Mouse (Mus musculus): ENCODE data around the gene Trio.

Gene Trio

DNA sequence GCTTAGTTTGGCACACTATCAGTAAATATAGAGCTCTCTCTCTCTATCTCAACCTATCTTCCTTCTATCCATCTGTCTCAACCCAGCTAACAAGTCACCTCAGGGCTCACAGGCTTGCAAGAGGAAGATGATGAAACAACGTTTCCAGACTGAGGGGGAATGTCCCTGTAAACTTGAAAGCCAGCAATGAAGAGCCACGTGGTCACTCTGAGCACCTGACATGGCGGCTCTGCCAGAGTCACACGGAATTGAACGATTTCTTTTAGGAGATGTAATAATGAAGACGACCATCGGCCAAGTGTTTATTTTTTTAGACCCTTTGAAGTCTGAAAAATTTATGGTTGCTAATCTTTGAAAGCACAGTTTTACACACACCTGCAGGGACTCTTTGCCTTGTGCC lies 251.2 kb downstream of the Trio start:
- in situ Hi-C loops (cut with MboI, MseI) = no loop called here

DNA sequence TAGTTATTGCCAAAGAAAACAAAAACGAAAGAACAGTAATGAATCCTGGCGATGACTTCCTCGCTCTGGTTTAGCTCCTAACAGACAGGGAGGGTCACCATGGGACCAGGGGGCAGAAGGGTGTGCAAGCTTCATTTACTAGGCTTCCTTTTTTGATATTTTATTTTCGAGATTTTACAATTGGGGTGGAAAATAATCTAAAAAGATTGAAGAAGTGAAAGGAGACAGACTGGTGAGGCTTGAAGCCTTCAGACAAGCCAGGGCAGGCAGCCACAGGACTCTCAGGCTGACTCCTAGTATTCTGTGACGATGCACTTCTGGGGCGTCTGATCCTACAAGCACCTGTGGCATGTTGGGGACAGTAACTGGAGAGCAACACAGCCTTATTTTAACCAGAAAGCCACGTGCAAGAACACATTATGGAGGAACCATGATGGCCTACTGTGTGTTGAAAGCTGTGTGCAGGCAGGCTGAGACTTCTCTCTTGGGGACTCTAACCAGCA lies 253.5 kb downstream of the Trio start:
- in situ Hi-C loops (cut with MboI, MseI) = no loop called here

DNA sequence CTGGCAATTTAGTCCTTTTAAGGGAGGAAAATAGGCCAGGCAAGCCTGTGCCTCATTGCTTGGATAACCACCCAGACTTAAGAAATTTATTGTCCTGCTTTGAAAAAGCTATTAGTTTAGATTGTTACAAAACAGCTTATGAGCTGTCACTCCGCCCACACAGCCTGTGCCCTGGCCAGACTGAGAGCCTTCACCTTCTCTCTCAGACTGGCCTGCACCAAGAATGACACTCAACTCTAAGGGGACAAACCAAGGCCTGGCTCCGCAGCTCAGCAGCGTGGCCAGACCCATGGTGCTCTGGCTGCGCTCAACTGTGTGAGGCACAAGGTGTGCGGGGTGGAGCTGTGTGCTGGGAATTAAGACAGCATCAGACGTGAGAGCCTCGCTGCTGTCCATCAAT lies 254.1 kb downstream of the Trio start:
- in situ Hi-C loops (cut with MboI, MseI) = no loop called here

DNA sequence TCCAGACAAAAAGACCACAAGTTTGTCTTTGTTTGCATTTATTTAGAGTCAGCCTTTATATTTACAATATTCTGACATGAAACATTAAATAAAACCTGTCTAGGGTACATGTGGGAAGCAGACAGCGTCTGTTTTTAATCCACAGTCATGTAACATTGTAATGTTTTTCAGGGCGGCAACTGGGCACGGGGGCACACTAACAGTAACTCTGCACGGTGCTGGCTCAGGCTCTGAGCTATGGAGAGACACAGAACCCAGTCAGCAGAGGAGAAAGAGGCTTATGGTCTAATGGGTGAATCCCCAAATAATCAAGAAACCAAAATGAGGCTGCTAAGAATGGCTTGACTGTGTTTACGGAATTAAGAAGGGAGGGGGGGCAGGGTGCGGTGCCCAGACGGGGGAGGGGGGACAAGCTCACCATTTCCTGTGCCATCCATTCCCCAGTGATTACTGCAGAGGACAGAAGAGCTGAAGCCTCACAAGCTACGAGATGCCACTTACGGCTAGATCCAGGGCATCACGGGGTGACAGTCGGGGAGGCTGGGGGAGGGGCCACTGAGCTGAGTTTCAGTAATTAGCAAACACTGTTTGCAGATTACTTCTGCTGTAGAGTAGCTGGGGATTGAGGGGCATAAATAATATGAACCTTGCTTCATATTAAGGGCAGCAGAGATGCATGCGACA lies 255.0 kb downstream of the Trio start:
- in situ Hi-C loops (cut with MboI, MseI) = no loop called here

DNA sequence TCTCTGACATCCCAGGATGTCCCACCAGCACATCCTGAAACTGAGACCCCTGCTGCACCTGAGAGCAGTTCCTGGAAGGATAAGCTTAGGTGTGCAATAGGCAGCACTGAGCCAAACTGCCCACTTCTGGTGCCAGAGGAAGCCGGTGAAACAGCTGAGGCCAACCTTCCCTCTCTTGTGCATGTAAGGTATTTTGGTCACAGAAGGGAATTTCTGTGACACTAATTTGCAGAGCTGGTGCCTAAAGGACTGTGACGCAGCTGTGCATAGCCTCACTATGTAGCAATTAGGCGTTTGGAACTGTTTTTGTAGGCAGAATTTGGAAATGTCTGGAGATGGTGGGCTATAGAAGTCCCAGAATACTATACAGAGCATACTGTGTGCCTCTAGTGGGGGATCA lies 264.2 kb downstream of the Trio start:
- in situ Hi-C loops (cut with MboI, MseI) = no loop called here

DNA sequence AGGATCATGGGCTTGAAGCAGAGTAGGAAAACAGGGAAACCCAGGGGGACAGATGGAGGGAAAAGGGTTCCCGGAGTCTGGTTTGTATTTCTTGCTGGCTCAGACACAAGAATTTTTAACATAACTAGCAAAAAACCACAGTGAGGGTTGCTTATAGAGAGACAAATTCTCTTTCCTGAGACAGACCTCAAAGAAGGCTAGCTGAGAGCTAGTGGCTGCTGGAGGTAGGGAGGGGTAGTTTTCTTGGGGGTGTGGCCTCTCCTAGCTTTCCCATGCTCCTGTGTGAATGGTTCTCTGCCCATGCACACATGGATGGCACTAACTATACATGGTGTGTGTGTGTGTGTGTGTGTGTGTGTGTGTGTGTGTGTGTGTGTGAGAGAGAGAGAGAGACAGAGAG lies 265.0 kb downstream of the Trio start:
- in situ Hi-C loops (cut with MboI, MseI) = no loop called here

DNA sequence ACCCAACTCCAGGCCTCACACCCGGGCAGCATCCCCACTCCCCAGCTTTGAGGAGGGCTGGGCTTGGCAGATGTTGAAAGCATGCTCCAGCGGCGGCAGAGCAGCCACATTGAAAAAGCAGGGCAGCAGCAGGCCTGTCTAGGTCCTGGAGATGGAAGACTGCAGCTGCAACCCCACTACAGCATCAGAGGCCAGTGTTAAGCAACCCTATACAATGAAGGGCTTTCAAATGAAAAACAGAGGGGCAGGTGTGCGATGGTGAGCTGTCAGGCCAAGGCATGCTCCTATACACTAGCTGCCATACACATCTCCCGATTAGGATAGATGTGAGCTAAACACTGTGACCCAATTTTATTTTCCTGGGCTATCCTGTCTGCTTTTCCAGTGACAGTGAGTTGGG lies 265.8 kb downstream of the Trio start:
- in situ Hi-C loops (cut with MboI, MseI) = no loop called here

DNA sequence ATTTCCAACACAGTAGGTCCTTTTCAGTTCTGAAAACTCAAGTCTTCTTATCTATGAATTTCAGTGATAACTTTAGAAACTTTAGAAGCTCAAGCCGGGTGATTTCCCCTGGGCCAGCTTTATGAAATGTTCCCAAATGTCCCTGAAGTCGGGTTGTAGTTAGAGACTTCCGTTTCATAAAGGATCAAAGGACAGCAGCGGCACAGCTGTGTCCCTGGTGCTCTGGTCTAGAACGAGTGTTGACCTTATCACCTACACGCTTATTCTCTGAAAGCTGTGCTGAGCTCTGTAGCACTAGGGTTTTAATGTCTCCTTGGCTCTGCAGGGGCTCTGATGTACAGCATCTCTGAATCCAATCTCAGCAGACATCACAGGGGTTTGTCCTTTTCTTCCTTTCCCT lies 267.0 kb downstream of the Trio start:
- in situ Hi-C loops (cut with MboI, MseI) = no loop called here

DNA sequence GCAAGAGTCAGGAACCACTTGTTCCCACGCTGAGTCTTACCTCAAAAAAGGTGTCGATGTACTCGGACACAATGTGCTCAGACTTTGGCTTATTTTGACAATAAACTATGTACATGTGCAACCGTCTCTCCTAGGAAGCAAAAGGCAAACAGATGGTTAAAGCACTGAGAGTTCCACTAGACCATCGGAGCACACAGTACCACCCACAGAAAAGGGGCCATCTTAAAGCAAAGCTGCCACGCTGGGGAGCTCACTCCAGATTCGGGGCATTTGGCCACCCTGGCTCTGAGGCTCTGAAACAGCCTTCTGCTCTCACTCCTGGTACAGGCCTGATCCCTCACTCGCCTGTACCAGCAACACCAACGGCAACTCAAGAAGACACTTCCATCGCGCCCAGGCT lies 269.2 kb downstream of the Trio start:
- in situ Hi-C loops (cut with MboI, MseI) = no loop called here

DNA sequence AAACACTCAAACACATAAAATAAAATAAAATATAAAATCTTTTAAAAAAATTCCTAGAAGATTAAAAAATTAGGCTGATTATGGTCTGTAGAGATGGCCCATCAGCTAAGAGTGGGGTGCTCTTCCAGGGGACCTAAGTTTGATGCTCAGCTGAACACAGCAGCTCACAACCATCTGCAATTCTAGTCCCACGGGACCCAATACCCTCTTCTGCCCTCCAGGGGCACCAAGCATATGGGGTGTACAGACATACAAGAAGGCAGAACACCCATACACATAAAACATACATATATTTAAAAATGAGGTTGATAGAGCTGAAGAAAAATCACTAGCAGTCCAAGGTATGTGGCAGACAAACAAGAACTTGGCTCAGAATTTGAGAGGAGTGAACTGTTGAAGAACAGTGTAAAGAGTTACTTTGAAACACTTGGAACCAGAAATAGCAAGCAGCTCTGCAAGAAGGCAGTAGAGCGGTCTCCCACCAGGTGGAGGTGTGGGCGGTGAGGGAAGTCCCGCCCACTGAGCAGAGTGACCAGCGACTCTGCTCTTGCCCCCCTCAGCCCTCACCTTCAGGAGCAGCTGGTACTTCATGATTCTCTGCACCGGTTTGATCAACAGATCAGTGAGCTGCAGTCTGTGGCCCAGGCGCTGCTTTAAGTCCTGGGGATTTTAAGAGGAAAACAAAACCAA lies 270.9 kb downstream of the Trio start:
- in situ Hi-C loops (cut with MboI, MseI) = no loop called here

DNA sequence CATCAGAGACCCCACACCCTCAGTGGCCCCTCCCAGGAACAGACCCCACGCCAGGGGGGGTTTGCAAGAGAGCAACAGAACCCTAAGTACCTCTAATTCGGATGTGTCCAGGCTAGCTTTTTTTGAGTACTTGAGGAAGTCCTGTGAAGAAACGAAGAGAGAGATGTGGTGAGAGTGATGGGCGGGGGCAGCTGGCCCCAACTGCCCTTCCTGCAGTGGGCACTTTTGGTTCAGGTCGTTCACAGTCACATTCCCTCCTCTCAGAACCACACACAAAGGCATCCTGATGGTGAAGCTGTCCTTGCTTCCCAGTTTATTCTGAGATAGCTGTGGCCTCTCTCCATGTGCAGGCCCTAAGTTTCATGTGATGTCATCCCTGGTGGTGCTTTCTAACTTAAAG lies 271.7 kb downstream of the Trio start:
- in situ Hi-C loops (cut with MboI, MseI) = no loop called here

DNA sequence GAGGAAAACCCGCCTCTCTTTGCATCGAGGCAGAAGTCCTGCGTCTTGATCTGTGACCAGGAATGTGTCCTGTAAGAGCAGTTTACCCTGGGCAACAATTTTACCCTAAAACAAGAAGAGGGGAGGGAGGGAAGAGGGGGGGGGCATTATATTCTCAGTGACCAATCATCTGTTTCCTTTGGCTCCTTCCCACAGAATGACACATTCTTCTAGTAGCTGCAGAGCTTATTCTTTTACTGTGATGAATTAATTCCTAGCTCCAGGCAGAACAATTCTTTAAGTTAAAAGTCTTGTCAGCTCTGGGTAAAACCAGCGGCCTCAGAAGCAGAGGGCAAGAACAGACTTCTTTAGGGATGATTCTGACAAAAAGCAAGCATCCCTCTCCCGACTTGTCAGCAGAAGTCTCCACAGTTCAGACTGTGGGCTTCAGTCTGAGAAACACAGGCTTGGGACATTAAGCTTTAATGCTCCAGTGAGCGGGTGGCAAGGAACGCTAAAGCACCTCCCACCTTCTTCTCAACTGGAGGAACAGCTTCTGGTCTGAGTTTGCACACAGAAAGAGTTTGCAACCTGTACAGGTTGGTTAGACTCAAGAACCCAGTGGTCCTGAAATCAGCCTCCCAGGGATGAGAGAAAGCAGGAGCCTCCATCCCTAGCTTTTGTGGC lies 272.8 kb downstream of the Trio start:
- in situ Hi-C loops (cut with MboI, MseI) = no loop called here

DNA sequence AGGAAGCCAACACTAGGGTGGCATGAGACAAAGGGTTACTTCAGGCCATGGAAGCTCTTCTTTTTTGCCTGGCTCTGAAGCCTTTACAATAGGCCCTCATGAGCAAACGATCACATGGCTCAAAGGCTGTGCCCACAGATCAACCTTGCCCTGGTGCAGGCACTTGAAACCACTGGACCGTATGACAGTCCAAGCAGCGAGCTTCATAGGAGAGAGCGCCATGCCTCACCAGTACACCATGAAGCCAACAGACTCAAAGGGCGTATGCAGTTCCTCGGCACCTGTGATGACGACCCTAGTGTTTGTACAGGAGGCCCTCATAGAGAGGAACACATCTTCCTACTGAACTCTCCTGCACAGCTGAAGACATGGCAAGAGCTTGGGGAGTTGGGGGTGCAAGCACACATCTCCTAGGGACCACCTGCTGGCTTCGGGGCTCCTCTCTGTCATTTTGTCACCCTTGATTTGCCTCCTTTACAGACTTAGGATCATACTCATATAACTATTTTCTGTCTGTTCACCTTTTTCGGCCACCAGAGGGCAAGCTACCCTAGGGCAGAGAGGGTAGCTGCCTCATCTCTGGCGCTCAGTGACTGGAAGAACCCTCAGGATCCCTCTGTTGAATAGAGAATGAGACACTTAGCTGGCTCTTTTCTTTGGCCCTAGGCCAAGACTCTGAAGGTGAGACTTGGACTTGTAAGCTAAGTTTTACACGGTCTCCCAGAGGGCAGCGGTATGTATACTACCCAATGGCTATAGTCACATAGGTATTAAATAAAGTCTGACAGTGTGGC lies 273.8 kb downstream of the Trio start:
- in situ Hi-C loops (cut with MboI, MseI) = no loop called here

DNA sequence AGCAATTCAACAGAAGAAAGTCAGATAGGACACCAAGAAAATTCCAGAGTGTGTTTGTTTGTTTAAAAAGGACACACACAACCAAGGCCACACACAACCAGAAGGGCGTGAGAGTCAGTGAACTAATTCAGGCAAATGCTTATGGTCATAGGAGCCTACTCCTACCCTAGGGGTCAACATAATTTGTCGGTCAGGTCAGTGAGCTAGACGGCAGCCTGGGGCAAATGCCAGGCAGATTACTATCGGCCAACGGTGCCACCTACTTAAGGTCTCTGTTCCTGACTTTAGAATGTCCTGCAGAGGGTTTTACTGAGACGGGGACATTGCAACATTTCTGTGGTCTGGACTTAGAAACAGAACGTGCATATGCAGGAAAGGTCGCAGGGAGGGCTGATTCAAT lies 276.9 kb downstream of the Trio start:
- in situ Hi-C loops (cut with MboI, MseI) = no loop called here

DNA sequence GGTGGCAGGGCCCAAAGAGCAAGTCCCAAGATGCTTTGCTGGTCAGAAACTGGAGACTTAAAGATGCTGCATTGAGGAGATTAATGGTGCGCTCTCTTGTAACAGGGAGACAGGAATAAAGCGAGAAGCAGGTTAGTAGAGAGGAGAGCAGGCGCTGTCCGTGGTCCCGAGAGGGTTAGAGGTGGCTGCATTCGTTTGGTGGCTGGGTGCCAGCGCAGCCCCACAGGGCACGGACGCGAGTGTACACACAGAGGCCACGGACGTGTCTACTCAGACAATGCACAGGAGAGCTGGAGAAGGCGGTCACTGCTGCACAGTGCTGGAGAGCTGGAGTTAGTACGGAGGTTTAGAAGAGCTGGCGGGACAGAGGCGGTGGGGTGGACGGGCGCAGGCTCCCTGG lies 278.1 kb downstream of the Trio start:
- in situ Hi-C loops (cut with MboI, MseI) = no loop called here

DNA sequence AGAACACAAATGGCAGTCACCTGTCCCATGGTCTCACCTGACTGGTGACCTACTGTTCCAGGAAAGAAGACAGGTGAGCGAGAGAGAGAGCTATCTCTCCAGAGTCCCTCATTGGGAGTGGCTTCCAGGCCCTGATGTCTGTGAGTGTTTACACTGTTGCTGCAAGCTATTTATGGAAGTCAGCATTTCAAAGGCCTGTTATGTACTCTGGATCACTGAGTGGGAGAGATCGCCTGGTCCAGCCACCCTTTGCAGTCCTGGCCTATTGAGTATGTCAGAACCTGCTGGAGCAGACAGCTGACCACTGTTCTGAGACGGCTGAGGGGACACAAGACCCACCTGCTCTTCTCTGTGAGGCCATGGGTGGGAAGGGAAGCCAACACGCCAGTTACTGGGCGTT lies 280.7 kb downstream of the Trio start:
- in situ Hi-C loops (cut with MboI, MseI) = no loop called here

DNA sequence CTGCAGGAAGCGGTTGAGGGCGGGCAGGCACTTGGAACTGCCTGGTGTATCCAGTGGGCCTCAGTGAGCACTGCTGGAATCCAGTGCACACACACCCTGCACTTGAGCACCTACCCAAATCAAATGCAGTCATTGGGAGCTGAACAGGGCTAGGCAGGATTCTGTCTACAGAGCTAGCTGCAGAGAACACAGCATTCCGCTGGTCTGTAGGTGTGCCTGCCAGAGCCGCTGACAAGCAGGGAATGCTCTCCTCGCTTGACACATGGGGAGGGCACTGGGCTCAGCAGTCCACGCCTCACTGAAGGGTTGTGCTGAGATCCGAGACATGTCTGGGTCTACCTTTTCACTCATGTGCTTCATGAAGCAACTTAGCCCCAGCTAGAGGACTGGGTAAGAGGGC lies 285.6 kb downstream of the Trio start:
- in situ Hi-C loops (cut with MboI, MseI) = no loop called here

DNA sequence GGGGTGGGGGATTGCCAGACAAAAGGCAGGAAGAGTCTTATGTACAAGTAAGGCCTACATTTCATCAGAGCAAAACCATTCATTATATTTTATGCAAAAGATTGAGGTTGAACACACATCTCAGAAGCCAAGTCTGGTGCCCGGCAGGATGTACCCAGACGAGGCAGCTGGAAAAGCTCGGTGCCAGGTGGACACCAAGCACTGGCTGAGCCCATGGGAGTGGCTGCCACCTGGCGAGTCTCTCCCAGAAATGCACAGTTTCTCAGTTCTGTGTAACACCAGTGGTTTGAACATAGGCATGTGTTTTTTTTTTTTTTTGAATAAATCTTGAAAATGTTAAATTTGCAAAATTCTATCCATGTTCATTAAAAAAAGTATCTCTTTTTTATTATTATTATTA lies 293.8 kb downstream of the Trio start:
- in situ Hi-C loops (cut with MboI, MseI) = no loop called here

DNA sequence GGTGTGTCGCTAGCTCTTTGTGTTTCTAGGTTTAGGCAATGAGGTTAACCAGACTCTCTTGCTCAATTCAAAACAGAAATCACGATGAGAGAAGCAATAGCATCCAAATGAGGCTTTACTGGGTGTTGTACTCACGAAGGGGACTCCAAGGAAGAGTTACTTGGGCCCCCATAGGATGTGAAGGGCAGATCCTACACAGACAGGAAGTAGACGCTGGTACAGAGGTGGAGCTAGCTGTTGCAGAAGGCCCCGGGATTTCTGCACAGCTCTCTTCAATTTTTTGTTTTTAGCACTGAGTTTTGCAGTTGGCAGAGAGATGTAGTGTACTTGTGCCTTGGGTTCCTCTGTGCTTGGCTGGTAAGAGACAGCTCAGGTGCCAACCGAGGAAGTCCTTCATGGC lies 299.4 kb downstream of the Trio start:
- in situ Hi-C loops (cut with MboI, MseI) = no loop called here

DNA sequence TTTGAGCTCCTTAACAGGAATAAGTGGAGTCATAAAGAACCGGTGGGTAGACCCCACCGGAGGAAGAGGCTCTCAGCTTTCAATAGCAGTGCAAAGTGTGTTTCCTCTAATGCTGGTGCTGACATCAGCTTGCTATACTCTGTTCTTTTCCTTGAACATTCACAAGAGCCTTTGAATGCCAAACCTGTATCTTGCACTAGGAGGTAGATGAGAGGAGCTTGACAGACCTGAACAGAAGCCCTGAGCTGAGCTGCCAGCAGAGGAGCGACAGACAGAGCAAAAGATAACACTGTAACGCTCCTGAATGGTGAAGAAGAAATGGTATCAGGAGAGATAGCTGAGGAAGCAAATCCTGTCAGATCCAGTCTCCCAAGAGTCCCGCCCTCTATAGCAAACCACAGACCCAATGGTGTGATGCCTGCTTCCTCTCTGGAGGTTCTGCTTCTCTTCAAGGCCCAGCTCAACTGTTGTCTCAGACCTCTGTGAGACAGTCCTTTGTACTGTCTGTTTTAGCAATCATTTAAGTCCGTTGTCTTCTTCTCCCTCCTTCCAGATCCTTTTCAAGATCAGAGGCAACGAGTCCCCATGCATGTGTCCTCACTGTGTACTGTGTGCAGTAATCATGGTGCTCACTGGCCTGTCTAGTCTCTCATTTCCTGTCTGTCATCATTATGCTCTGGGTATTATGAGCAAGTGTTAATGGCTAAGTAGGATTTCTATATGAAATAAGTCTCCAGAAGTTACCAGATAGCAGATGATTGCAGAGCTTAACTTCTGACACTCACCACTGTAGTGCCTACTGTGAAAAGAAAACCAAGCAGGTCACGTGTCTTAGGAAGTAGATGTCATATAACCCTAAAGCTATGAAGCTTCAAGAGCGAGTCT lies 300.6 kb downstream of the Trio start:
- in situ Hi-C loops (cut with MboI, MseI) = loop anchor here (25.0 kb wide), 1 partner anchor 413 kb away; no protein-coding TSS in a partner anchor

DNA sequence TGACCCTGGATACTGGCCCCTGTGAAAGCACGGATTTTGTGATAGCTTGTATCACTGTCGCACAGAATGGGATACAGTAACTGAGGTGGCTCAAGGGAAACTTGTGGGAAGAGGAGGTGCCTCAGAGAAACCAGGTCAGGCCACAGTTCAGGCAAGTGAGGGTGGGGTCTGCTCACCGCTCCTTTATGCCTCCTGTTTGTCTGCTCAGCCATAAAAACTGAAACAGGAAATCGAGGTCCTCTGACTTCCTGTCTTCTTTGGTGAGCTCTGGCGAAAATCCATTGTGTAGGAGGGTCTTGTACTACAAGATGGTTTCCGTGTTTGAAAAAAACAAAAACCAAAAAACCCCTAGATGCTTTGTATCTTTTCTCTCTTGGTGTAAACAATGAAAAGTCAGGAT lies 301.4 kb downstream of the Trio start:
- in situ Hi-C loops (cut with MboI, MseI) = loop anchor here (25.0 kb wide), 1 partner anchor 412 kb away; no protein-coding TSS in a partner anchor
